Mouse (Mus musculus): ENCODE measurements at regions not wholly inside any gene's neighbourhood (a gene's known extent, or its start where the extent isn't known, plus 50 kb on each side); places are given as distances from the start of the nearest gene placed in this dataset.
A peak's percentile ranks its signal among the peaks of the same experiment; 100 is the strongest.

DNA sequence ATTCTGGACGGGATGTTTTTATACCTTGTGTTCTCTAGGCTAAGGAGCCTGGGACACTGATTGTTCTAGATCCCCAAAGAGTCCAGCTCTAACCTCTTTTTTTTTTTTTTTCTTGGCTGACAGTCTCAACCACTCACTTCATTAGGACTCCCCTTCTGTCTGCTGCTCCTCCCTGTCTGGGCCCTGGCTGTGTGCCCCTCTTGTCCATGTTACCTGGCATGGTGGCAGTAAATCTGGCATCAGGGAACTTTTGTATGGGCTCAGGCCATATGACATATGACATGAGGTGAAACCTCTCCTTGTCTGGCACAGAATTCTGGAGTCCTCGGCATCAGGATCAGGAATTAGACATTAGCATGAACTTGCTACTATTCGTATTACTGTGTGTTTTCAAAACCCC is 717.5 kb downstream of the Vrk1 start:
- Histone ChIP-seq H3K4me2 (ENCODE audit: low read depth) (no peak overlapping the region), H3K4me1 (ENCODE audit: control insufficient read depth, insufficient read depth, low read length) (no peaks in the 10 kb centered on the region), H3K9me3 (ENCODE audit: control insufficient read depth, low read length) (no peaks in the 10 kb centered on the region), H3K9ac (ENCODE audit: low read length) (no peak overlapping the region), H3K4me3 (ENCODE audit: low read depth, low read length) (no peak overlapping the region), H3K27me3 (ENCODE audit: control insufficient read depth, insufficient read depth, low read length) (no peaks in the 10 kb centered on the region), H3K27ac (ENCODE audit: low read depth, low read length) (no peak overlapping the region), H3K36me3 (ENCODE audit: control insufficient read depth, insufficient read depth, low read length) (no peaks in the 10 kb centered on the region)
- ATAC-seq (ENCODE audit: insufficient read depth, low FRiP score, low TSS enrichment) (no peak), DNase-seq (ENCODE audit: low spot score) (no peak)
- WGBS = 86% methylated on average over 3 of the region's 3 CpGs

DNA sequence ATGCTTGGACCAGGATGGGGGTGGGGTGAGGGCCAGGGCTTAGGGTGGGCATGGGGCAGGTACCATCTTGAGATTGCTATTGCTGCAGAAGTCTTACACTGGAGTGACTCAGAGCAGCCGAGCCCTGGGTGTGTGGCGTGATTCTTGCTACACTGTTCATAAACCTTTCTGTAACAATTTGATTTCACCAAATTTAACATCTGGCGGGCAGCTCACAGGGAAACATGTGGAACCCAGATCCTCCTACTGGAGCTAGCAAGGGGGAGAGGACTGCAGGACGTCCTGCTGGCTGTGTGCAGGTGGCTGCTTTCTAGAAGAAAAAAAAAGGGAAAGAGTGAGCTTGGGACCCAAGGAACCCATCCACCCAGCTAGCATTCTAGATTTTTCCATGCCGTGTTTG is 719.7 kb downstream of the Vrk1 start:
- no peaks in the 10 kb centered on the region for H3K4me1 ChIP-seq (ENCODE audit: control insufficient read depth, insufficient read depth, low read length)
- 76% methylated on average over 5 of the region's 5 CpGs for WGBS
- DNase-seq (ENCODE audit: low spot score) (no peak), ATAC-seq (ENCODE audit: insufficient read depth, low FRiP score, low TSS enrichment) (no peak)
- no peak overlapping the region for H3K27ac ChIP-seq (ENCODE audit: low read depth, low read length)
- H3K9me3 ChIP-seq (ENCODE audit: control insufficient read depth, low read length) = no peaks in the 10 kb centered on the region
- no peak overlapping the region for H3K4me3 ChIP-seq (ENCODE audit: low read depth, low read length)
- H3K36me3 ChIP-seq (ENCODE audit: control insufficient read depth, insufficient read depth, low read length) = no peaks in the 10 kb centered on the region
- H3K4me2 ChIP-seq (ENCODE audit: low read depth) = no peak overlapping the region
- no peak overlapping the region for H3K9ac ChIP-seq (ENCODE audit: low read length)
- no peaks in the 10 kb centered on the region for H3K27me3 ChIP-seq (ENCODE audit: control insufficient read depth, insufficient read depth, low read length)

DNA sequence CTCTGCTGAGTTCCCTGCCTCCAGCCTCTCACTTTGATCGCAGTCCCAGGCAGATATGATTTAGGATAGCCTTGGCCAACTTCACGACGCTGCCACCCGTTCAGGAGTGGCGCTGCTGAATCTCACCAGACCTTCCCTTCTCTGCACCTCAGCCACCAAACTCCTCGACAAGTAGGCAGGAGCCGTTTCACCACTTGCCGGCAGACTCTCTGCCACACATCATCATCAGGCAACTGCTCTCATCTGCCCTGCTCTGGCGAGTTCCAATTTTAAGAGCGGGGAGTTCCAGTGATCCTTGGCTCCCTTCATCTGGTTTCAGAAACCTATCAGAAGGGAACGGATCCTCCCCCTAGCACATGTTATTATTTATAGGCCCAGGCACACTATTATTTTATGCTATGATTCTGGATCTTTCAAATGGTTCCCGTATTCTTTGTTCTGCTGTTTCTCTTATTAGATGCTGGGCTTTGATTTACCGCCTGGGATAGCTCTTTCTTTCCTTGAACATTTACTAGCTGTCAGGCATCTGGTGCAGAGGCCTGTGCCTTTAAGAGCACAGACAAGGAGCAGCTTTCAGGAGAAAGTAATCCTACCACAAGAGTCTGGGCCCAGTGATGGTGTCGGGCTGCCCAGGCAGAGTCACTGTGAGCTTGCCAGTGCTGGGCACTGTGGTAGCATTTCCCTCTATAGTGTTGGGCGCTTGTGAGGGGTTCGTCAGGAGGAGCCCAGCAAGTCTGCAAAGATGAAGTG is 722.3 kb downstream of the Vrk1 start:
- H3K4me3 ChIP-seq (ENCODE audit: low read depth, low read length) = no peak overlapping the region
- DNase-seq (ENCODE audit: low spot score) (no peak), ATAC-seq (ENCODE audit: insufficient read depth, low FRiP score, low TSS enrichment) (no peak)
- no peak overlapping the region for H3K9ac ChIP-seq (ENCODE audit: low read length)
- no peaks in the 10 kb centered on the region for H3K4me1 ChIP-seq (ENCODE audit: control insufficient read depth, insufficient read depth, low read length)
- H3K27me3 ChIP-seq (ENCODE audit: control insufficient read depth, insufficient read depth, low read length) = no peaks in the 10 kb centered on the region
- WGBS = 80% methylated on average over 16 of the region's 16 CpGs
- H3K36me3 ChIP-seq (ENCODE audit: control insufficient read depth, insufficient read depth, low read length) = no peaks in the 10 kb centered on the region
- H3K27ac ChIP-seq (ENCODE audit: low read depth, low read length) = no peak overlapping the region
- H3K9me3 ChIP-seq (ENCODE audit: control insufficient read depth, low read length) = no peaks in the 10 kb centered on the region
- H3K4me2 ChIP-seq (ENCODE audit: low read depth) = no peak overlapping the region

DNA sequence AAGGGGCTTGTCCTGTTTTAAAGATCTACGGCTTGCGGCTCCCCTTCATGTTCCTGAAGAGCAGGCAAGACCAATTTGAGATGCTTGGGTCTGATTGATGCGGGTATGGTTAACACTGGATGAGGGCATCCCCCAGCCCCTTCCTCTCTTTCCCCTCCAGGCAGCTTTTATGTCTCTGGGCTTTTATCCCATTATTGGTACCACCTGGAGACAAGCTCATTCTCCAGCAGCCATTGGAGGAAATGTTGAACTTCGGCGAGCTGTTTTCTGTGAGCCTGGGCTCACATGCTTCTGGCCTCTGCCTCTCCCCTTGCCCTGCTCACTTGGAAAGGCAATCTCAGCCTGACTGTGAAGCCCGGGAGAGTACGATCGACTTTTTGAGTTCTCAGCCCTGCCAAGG is 738.7 kb downstream of the Vrk1 start:
- H3K36me3 ChIP-seq (ENCODE audit: control insufficient read depth, insufficient read depth, low read length) = no peaks in the 10 kb centered on the region
- H3K4me2 ChIP-seq (ENCODE audit: low read depth) = no peak overlapping the region
- no peaks in the 10 kb centered on the region for H3K4me1 ChIP-seq (ENCODE audit: control insufficient read depth, insufficient read depth, low read length)
- no peak overlapping the region for H3K27ac ChIP-seq (ENCODE audit: low read depth, low read length)
- WGBS = 76% methylated on average over 8 of the region's 8 CpGs
- no peak overlapping the region for H3K4me3 ChIP-seq (ENCODE audit: low read depth, low read length)
- ATAC-seq (ENCODE audit: insufficient read depth, low FRiP score, low TSS enrichment) (no peak), DNase-seq (ENCODE audit: low spot score) (no peak)
- no peak overlapping the region for H3K9ac ChIP-seq (ENCODE audit: low read length)
- H3K9me3 ChIP-seq (ENCODE audit: control insufficient read depth, low read length) = no peaks in the 10 kb centered on the region
- H3K27me3 ChIP-seq (ENCODE audit: control insufficient read depth, insufficient read depth, low read length) = no peaks in the 10 kb centered on the region

DNA sequence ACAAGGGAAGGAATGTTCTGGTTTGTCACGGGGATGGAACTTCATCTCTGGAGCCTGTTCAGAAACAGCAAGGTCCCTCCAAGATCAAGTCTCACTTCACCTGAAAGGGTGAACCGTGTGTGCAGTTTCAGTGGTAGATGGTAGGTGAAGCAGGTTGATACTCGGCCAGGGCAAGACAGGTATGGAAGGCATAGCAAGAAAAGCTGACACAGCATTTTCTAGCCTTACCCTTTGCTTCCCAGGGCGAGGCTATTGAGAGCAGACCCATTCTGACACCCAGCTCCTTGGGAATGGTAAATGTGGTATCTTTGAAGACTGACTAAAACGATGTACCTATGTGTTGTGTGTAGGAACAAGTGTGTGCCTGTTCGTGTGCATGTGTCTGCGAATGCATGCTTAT is 724.9 kb upstream of the 3110018I06Rik start:
- DNase-seq (ENCODE audit: low spot score) = no peak
- Histone ChIP-seq H3K36me3 (ENCODE audit: control insufficient read depth, insufficient read depth, low read length) (no peaks in the 10 kb centered on the region), H3K27ac (ENCODE audit: low read depth, low read length) (no peak overlapping the region), H3K9me3 (ENCODE audit: control insufficient read depth, low read length) (no peaks in the 10 kb centered on the region), H3K9ac (ENCODE audit: low read length) (no peak overlapping the region), H3K4me1 (ENCODE audit: control insufficient read depth, insufficient read depth, low read length) (no peaks in the 10 kb centered on the region), H3K27me3 (ENCODE audit: control insufficient read depth, insufficient read depth, low read length) (no peaks in the 10 kb centered on the region), H3K4me2 (ENCODE audit: low read depth) (no peak overlapping the region), H3K4me3 (ENCODE audit: low read depth, low read length) (no peak overlapping the region)
- no peak for ATAC-seq (ENCODE audit: insufficient read depth, low FRiP score, low TSS enrichment)
- 84% methylated on average over 7 of the region's 7 CpGs for WGBS

DNA sequence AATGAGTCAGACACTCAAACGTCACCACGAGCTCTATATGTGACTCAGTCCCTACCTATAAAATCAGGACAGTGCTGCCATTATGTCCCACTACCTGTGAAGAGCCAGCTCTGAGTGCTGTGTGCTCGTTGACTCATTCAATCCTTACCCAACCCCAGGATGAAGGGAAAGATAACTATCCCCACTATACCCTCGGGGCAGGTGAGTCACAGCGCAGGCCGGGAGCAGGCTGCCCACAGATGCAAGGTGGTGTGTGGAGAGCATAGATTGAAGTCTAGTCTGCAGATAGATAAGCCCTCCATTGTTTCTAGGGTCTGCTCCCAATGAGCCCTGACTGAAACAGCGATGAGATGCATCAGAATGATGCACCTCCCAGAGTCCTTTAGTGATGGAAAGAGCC is 723.9 kb upstream of the 3110018I06Rik start:
- ATAC-seq (ENCODE audit: insufficient read depth, low FRiP score, low TSS enrichment) (no peak), DNase-seq (ENCODE audit: low spot score) (no peak)
- Histone ChIP-seq H3K9ac (ENCODE audit: low read length) (no peak overlapping the region), H3K27me3 (ENCODE audit: control insufficient read depth, insufficient read depth, low read length) (no peaks in the 10 kb centered on the region), H3K9me3 (ENCODE audit: control insufficient read depth, low read length) (no peaks in the 10 kb centered on the region), H3K4me1 (ENCODE audit: control insufficient read depth, insufficient read depth, low read length) (no peaks in the 10 kb centered on the region), H3K36me3 (ENCODE audit: control insufficient read depth, insufficient read depth, low read length) (no peaks in the 10 kb centered on the region), H3K27ac (ENCODE audit: low read depth, low read length) (no peak overlapping the region), H3K4me2 (ENCODE audit: low read depth) (no peak overlapping the region), H3K4me3 (ENCODE audit: low read depth, low read length) (no peak overlapping the region)
- WGBS = 86% methylated on average over 7 of the region's 7 CpGs

DNA sequence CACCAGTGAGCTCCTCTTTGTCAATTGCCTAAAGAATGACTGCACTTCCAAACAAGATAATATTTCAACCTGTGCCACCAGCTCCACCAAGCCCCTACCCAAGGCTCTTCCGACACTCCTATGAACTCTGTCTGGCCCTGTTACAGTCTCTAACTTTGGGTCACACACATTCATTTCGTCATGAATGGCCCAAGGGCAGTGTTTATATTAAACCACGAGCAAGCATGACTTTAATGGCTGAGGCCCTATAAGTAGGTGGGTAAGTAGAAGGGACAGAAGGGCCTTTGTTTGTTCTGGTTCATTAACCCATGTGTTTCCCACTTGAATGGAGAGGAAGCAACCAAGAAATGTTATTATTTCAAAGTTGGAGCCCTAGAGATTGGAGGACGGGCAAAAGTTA is 714.9 kb upstream of the 3110018I06Rik start:
- H3K9ac ChIP-seq (ENCODE audit: low read length) = no peak overlapping the region

DNA sequence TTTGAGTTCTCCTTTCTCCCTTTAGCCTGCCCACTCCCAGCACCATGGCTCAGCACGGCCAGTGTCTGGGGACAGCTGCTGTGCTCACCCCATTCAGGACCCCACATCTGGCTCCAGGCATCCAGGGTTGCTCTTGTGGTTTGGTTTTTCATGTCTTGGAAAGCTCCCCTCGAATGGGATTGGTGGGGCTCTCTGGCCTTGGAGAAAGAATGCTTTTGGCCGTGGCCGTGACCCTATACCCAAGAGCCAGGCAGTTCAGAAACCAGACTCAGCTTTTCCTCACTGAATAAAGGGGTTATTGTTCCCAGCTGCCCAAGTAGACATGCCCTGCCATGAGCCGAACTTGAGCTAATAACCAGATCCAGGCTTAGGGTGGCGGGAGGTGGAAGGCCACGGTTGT is 691.8 kb upstream of the 3110018I06Rik start:
- Histone ChIP-seq H3K36me3 (ENCODE audit: control insufficient read depth, insufficient read depth, low read length) (no peaks in the 10 kb centered on the region), H3K4me1 (ENCODE audit: control insufficient read depth, insufficient read depth, low read length) (no peaks in the 10 kb centered on the region), H3K9ac (ENCODE audit: low read length) (no peak overlapping the region), H3K4me2 (ENCODE audit: low read depth) (no peak overlapping the region), H3K4me3 (ENCODE audit: low read depth, low read length) (no peak overlapping the region), H3K27ac (ENCODE audit: low read depth, low read length) (no peak overlapping the region), H3K9me3 (ENCODE audit: control insufficient read depth, low read length) (no peaks in the 10 kb centered on the region), H3K27me3 (ENCODE audit: control insufficient read depth, insufficient read depth, low read length) (no peaks in the 10 kb centered on the region; the same call in 1 of the 2 replicates)
- peak; percentile 36 for DNase-seq (ENCODE audit: low spot score)
- no peak for ATAC-seq (ENCODE audit: insufficient read depth, low FRiP score, low TSS enrichment)
- 64% methylated on average over 7 of the region's 7 CpGs for WGBS

More for the DNA sequence above, 714.9 kb upstream of the 3110018I06Rik start:
- H3K27me3 ChIP-seq (ENCODE audit: control insufficient read depth, insufficient read depth, low read length) = no peaks in the 10 kb centered on the region
- DNase-seq (ENCODE audit: low spot score) = no peak
- H3K9me3 ChIP-seq (ENCODE audit: control insufficient read depth, low read length) = no peaks in the 10 kb centered on the region
- H3K27ac ChIP-seq (ENCODE audit: low read depth, low read length) = no peak overlapping the region
- no peak overlapping the region for H3K4me2 ChIP-seq (ENCODE audit: low read depth)
- no peak for ATAC-seq (ENCODE audit: insufficient read depth, low FRiP score, low TSS enrichment)
- H3K36me3 ChIP-seq (ENCODE audit: control insufficient read depth, insufficient read depth, low read length) = no peaks in the 10 kb centered on the region
- WGBS = 62% methylated on average over 4 of the region's 4 CpGs
- no peaks in the 10 kb centered on the region for H3K4me1 ChIP-seq (ENCODE audit: control insufficient read depth, insufficient read depth, low read length)
- H3K4me3 ChIP-seq (ENCODE audit: low read depth, low read length) = no peak overlapping the region

DNA sequence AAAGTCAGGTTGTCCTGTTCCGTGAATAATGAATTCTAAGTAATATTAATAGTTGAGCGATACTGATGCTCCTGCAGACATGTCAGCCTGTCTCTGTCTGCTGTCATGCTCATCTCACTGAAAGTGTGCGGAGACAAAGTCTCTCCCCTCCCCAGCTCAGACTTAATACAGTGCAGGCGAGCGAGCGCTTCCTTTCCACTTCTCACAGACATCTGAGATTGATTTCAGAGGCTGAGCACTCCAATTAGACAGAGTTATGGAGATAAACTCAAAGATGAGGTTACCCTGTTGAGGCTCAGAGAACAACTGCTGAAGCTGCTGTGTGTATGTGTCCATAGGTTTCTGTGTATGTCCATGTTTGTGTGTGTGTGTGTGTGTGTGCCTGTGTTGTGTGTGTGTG is 668.7 kb upstream of the 3110018I06Rik start:
- H3K4me2 ChIP-seq (ENCODE audit: low read depth) = no peak overlapping the region
- H3K4me3 ChIP-seq (ENCODE audit: low read depth, low read length) = no peak overlapping the region
- no peaks in the 10 kb centered on the region for H3K9me3 ChIP-seq (ENCODE audit: control insufficient read depth, low read length)
- H3K9ac ChIP-seq (ENCODE audit: low read length) = no peak overlapping the region
- WGBS = 90% methylated on average over 6 of the region's 6 CpGs
- ATAC-seq (ENCODE audit: insufficient read depth, low FRiP score, low TSS enrichment) (no peak), DNase-seq (ENCODE audit: low spot score) (no peak)
- H3K36me3 ChIP-seq (ENCODE audit: control insufficient read depth, insufficient read depth, low read length) = no peaks in the 10 kb centered on the region
- H3K27ac ChIP-seq (ENCODE audit: low read depth, low read length) = no peak overlapping the region
- no peaks in the 10 kb centered on the region for H3K4me1 ChIP-seq (ENCODE audit: control insufficient read depth, insufficient read depth, low read length)
- no peaks in the 10 kb centered on the region for H3K27me3 ChIP-seq (ENCODE audit: control insufficient read depth, insufficient read depth, low read length)
